Mouse (Mus musculus) olfactory bulb, adult 2 months (tissue): ENCODE measurements at regions not wholly inside any gene's neighbourhood (a gene's known extent, or its start where the extent isn't known, plus 50 kb on each side); places are given as distances from the start of the nearest gene placed in this dataset.

Source experiments
- CTCF ChIP-seq: fragments of 200-500 bp; IDR thresholded peaks from 2 replicates; pipeline ENCODE4 v1.5.1; 2012; ENCODE audit warnings: low read depth, mild to moderate bottlenecking, low read length, moderate library complexity; ENCODE audit not compliant: insufficient read depth
- POLR2A ChIP-seq: fragments of 200-500 bp; IDR thresholded peaks from 2 replicates; pipeline ENCODE4 v1.6.1; 2012; ENCODE audit warnings: mild to moderate bottlenecking, low read depth, low read length, moderate library complexity; ENCODE audit not compliant: insufficient read depth

- TF ChIP-seq CTCF (no peak), POLR2A (no peak)
Measured at GRCm38 (mm10) chr10:21454153-21454552, 77.1 kb downstream of the Aldh8a1 start.
